Mouse (Mus musculus): ENCODE results near the gene Crtam.

DNA sequence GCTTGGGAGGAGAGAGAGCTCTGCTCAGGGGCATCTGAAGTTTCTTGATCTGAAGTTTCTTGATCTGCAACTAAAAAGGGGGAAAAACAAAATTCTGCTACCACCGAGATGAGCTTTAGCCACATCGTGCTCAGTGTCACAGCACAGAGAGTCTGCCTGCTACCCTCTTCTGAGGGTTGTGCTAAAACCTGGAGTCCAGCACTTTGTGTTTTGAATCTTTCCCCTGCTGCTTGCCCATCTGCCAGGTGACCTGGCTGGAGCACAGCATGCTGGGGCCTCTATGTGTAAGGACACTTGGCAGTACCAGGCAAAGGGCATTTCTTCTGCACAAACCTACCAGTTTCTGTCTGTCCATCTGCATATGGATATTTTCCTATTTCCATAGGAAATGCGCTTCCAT lies 20.1 kb downstream of the Crtam start:
- no peak for TF ChIP-seq CTCF (IDR thresholded peaks at IDR 0.05; ENCODE audit: low read depth)
- no peak for TF ChIP-seq EP300 (IDR thresholded peaks at IDR 0.05; ENCODE audit: low read depth)
